Mouse (Mus musculus) heart, postnatal 10 days (tissue): ENCODE results near the gene Larp6. TPM values are rescaled to one million over a fixed set of nuclear protein-coding genes. Genes with fewer than 3 reads are reported as not detected.

Experiments used
- DNase-seq, 2 experiments: peaks; one replicate each; pipeline ENCODE4 v3.0.0; 2021
- intact Hi-C: fragments of 180-260 bp; cut with DNase I; formaldehyde crosslinking; loops from one replicate; pipeline ENCODE4 v1.15.1; 2025
- total RNA-seq, 2 experiments: library from RNA; stranded (reverse); gene quantifications; 2 replicates each; pipeline ENCODE4 v1.2.3; 2021

Larp6 gene
- total RNA-seq, 2 experiments from 2014 or later = 1.3 to 1.5 TPM

- peak in 1 of 2 experiments; percentile 12 for DNase-seq
- intact Hi-C loops = no loop called here
Observed at GRCm38 (mm10) chr9:60713616-60714015, 827 bp downstream of the Larp6 start.

GRCm38 (mm10) chr9:60714191-60714590 is 1.4 kb downstream of the Larp6 start:
- peak; percentile 17 to 44 for DNase-seq
- intact Hi-C loops = no loop called here

- DNase-seq = no peak
- intact Hi-C loops = loop anchor here (5.0 kb wide), 1 partner anchor 102 kb away; no protein-coding TSS in a partner anchor
Observed at GRCm38 (mm10) chr9:60715271-60715670, 2.5 kb downstream of the Larp6 start.

- peak in 1 of 2 experiments; percentile 12 for DNase-seq
- intact Hi-C loops = loop anchor here (5.0 kb wide), 1 partner anchor 101 kb away; no protein-coding TSS in a partner anchor
Observed at GRCm38 (mm10) chr9:60715828-60716227, 3.0 kb downstream of the Larp6 start.

GRCm38 (mm10) chr9:60718284-60718683 is 5.5 kb downstream of the Larp6 start:
- intact Hi-C loops = loop anchor here (1.0 to 5.0 kb wide), 3 partner anchors 26 to 140 kb away; no protein-coding TSS in a partner anchor
- peak; percentile 62 to 77 for DNase-seq

- intact Hi-C loops = loop anchor here (5.0 kb wide), 1 partner anchor 98 kb away; no protein-coding TSS in a partner anchor
- DNase-seq = no peak
Observed at GRCm38 (mm10) chr9:60719687-60720086, 6.9 kb downstream of the Larp6 start.

GRCm38 (mm10) chr9:60724968-60725367 is 12.2 kb downstream of the Larp6 start:
- DNase-seq = no peak
- intact Hi-C loops = no loop called here

GRCm38 (mm10) chr9:60734321-60734720 is 21.5 kb downstream of the Larp6 start:
- no peak for DNase-seq
- intact Hi-C loops = no loop called here

GRCm38 (mm10) chr9:60739126-60739525 is 26.3 kb downstream of the Larp6 start:
- no peak for DNase-seq
- intact Hi-C loops = no loop called here

GRCm38 (mm10) chr9:60741436-60741835 is 28.6 kb downstream of the Larp6 start:
- intact Hi-C loops = loop anchor here (5.0 kb wide), 1 partner anchor 499 kb away; no protein-coding TSS in a partner anchor

GRCm38 (mm10) chr9:60742516-60742915 is 29.7 kb downstream of the Larp6 start:
- intact Hi-C loops = loop anchor here (5.0 kb wide), 1 partner anchor 500 kb away; no protein-coding TSS in a partner anchor
- DNase-seq = peak; percentile 34 to 45

More at GRCm38 (mm10) chr9:60741436-60741835, 28.6 kb downstream of the Larp6 start:
- peak; percentile 48 to 60 for DNase-seq

GRCm38 (mm10) chr9:60743180-60743900 is 30.6 kb downstream of the Larp6 start:
- intact Hi-C loops = loop anchor here (5.0 kb wide), 1 partner anchor 501 kb away; no protein-coding TSS in a partner anchor
- peak; percentile 65 to 69 for DNase-seq

GRCm38 (mm10) chr9:60744171-60744969 is 31.6 kb downstream of the Larp6 start:
- peak; percentile 61 to 76 for DNase-seq
- intact Hi-C loops = loop anchor here (1.0 to 5.0 kb wide), 2 partner anchors 26 to 502 kb away; no protein-coding TSS in a partner anchor

- no peak for DNase-seq
- intact Hi-C loops = loop anchor here (1.0 to 5.0 kb wide), 2 partner anchors 27 to 503 kb away; no protein-coding TSS in a partner anchor
Observed at GRCm38 (mm10) chr9:60744971-60745370, 32.2 kb downstream of the Larp6 start.

GRCm38 (mm10) chr9:60746561-60746960 is 33.8 kb downstream of the Larp6 start:
- intact Hi-C loops = no loop called here
- DNase-seq = no peak

- intact Hi-C loops = no loop called here
Observed at GRCm38 (mm10) chr9:60747672-60748071, 34.9 kb downstream of the Larp6 start.

GRCm38 (mm10) chr9:60748191-60748590 is 35.4 kb downstream of the Larp6 start:
- intact Hi-C loops = no loop called here
- no peak for DNase-seq

More at GRCm38 (mm10) chr9:60747672-60748071, 34.9 kb downstream of the Larp6 start:
- DNase-seq = no peak

GRCm38 (mm10) chr9:60749105-60749504 is 36.3 kb downstream of the Larp6 start:
- no peak for DNase-seq
- intact Hi-C loops = no loop called here

- intact Hi-C loops = no loop called here
- no peak for DNase-seq
Observed at GRCm38 (mm10) chr9:60751098-60751497, 38.3 kb downstream of the Larp6 start.

GRCm38 (mm10) chr9:60751971-60752370 is 39.2 kb downstream of the Larp6 start:
- no peak for DNase-seq
- intact Hi-C loops = no loop called here

- DNase-seq = no peak
- intact Hi-C loops = no loop called here
Observed at GRCm38 (mm10) chr9:60752636-60753035, 39.8 kb downstream of the Larp6 start.
